Mouse (Mus musculus): Measurements from ENCODE around the gene Znfx1. TPM values are rescaled to one million over a fixed set of nuclear protein-coding genes. Genes with fewer than 3 reads are reported as not detected.

The Znfx1 gene
- polyA plus RNA-seq, 1 experiment from 2014 or later: 4.3 TPM

GRCm38 (mm10) chr2:167007001-167007491, 55.8 kb downstream of the Znfx1 start:
- no peak overlapping the region for H3K4me3 ChIP-seq (ENCODE audit: low read depth, low read length)
- no peak for TF ChIP-seq EP300 (optimal IDR thresholded peaks at IDR 0.05)
- no peak for TF ChIP-seq CTCF (IDR thresholded peaks at IDR 0.05; ENCODE audit: low read depth)
- DNase-seq (ENCODE audit: low spot score): no peak
- no peak for ATAC-seq (ENCODE audit: low FRiP score, low TSS enrichment)
- no peaks in the 10 kb centered on the region for H3K4me1 ChIP-seq (replicated peaks; ENCODE audit: control insufficient read depth, insufficient read depth)
- H3K9ac ChIP-seq (ENCODE audit: low read length): no peak overlapping the region
- H3K27me3 ChIP-seq (ENCODE audit: control insufficient read depth, insufficient read depth, low read length): no peaks in the 10 kb centered on the region
- WGBS: 65% methylated on average over 13 of the region's 13 CpGs
- H3K36me3 ChIP-seq (ENCODE audit: control insufficient read depth, insufficient read depth, low read length): no peaks in the 10 kb centered on the region
- no peak overlapping the region for H3K27ac ChIP-seq (replicated peaks)
- H3K4me2 ChIP-seq (replicated peaks; ENCODE audit: low read depth): no peak overlapping the region
- no peaks in the 10 kb centered on the region for H3K9me3 ChIP-seq (ENCODE audit: control insufficient read depth, low read length)

DNA sequence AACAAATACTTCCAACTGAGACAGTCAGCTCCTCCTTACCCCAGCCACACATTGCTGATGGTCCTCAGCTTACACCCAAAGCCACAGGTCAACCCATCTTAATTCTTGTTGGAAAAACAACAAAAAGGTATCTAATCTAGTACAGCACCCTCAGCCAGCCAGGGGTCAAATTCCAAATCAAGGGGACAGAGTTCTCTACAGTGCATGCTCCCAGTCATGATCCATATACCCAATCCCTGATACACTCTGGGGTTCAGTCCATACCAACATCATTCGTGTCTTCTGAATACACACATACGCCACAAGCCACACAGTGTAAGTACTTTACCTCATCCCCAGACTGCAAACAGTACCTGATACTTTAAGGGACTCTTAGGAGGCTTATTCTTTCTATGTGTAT, 56.5 kb downstream of the Znfx1 start:
- WGBS: 89% methylated on average over 2 of the region's 2 CpGs
- no peak for TF ChIP-seq EP300 (optimal IDR thresholded peaks at IDR 0.05)
- no peak for TF ChIP-seq CTCF (IDR thresholded peaks at IDR 0.05; ENCODE audit: low read depth)
- no peak for DNase-seq (ENCODE audit: low spot score)
- ATAC-seq (ENCODE audit: low FRiP score, low TSS enrichment): no peak
- no peaks in the 10 kb centered on the region for H3K4me1 ChIP-seq (replicated peaks; ENCODE audit: control insufficient read depth, insufficient read depth)
- no peaks in the 10 kb centered on the region for H3K27me3 ChIP-seq (ENCODE audit: control insufficient read depth, insufficient read depth, low read length)
- no peaks in the 10 kb centered on the region for H3K9me3 ChIP-seq (ENCODE audit: control insufficient read depth, low read length)
- no peak overlapping the region for H3K4me3 ChIP-seq (ENCODE audit: low read depth, low read length)
- no peak overlapping the region for H3K27ac ChIP-seq (replicated peaks)
- H3K4me2 ChIP-seq (replicated peaks; ENCODE audit: low read depth): no peak overlapping the region
- H3K9ac ChIP-seq (ENCODE audit: low read length): no peak overlapping the region; the same call in 1 of the 2 replicates
- no peaks in the 10 kb centered on the region for H3K36me3 ChIP-seq (ENCODE audit: control insufficient read depth, insufficient read depth, low read length)

DNA sequence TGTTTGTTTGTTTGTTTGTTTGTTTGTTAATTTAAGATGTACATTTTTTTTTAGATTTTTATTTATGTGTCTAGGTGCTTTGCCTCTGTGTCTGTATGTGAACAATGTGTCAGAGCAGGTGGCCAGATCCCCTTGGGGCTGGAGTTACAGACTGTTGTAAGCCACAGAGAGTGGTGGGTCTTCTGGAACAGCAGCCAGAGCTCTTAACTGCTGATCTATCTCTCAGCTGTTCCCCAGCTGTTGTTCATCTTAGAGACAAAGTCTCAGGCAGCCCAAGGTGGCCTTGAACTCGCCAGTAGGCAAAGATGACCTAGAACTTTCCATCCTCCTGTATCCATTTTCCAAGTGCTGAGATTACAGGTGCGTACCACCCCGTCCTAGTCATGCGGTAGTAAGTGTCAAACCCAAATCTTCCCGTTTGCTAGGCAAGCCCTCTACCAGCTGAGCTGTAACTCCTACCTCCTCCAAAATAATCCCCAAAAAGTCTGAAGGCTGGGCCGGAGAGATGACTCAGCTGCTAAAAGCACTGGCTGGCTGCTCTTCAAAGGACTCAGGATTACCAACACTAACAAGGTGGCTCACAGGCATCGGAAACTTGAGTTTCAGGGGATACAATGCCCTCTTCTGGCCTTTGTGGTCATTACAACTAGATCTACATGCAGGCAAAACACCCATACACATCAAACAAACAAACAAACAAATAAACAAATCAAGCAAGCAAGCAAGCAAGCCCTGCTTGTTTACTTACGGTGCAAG, 58.5 kb downstream of the Znfx1 start:
- H3K27me3 ChIP-seq (ENCODE audit: control insufficient read depth, insufficient read depth, low read length): no peaks in the 10 kb centered on the region
- peak; percentile 86 for TF ChIP-seq CTCF (IDR thresholded peaks at IDR 0.05; ENCODE audit: low read depth)
- TF ChIP-seq EP300 (optimal IDR thresholded peaks at IDR 0.05): no peak
- ATAC-seq (ENCODE audit: low FRiP score, low TSS enrichment) (peak; percentile 67), DNase-seq (ENCODE audit: low spot score) (peak; percentile 63)
- 37% methylated on average over 8 of the region's 8 CpGs for WGBS
- no peak overlapping the region for H3K4me3 ChIP-seq (ENCODE audit: low read depth, low read length)
- no peak overlapping the region for H3K9ac ChIP-seq (ENCODE audit: low read length)
- H3K4me2 ChIP-seq (replicated peaks; ENCODE audit: low read depth): no peak overlapping the region
- no peaks in the 10 kb centered on the region for H3K4me1 ChIP-seq (replicated peaks; ENCODE audit: control insufficient read depth, insufficient read depth)
- H3K27ac ChIP-seq (replicated peaks): no peak overlapping the region
- H3K9me3 ChIP-seq (ENCODE audit: control insufficient read depth, low read length): no peaks in the 10 kb centered on the region
- no peaks in the 10 kb centered on the region for H3K36me3 ChIP-seq (ENCODE audit: control insufficient read depth, insufficient read depth, low read length)

- Histone ChIP-seq H3K27ac (replicated peaks) (no peak overlapping the region), H3K4me3 (ENCODE audit: low read depth, low read length) (no peak overlapping the region), H3K27me3 (ENCODE audit: control insufficient read depth, insufficient read depth, low read length) (no peaks in the 10 kb centered on the region), H3K4me1 (replicated peaks; ENCODE audit: control insufficient read depth, insufficient read depth) (no peaks in the 10 kb centered on the region), H3K9me3 (ENCODE audit: control insufficient read depth, low read length) (no peaks in the 10 kb centered on the region), H3K9ac (ENCODE audit: low read length) (no peak overlapping the region), H3K36me3 (ENCODE audit: control insufficient read depth, insufficient read depth, low read length) (no peaks in the 10 kb centered on the region), H3K4me2 (replicated peaks; ENCODE audit: low read depth) (no peak overlapping the region)
- ATAC-seq (ENCODE audit: low FRiP score, low TSS enrichment) (no peak), DNase-seq (ENCODE audit: low spot score) (no peak)
- WGBS: 70% methylated on average over 9 of the region's 9 CpGs
- TF ChIP-seq EP300 (optimal IDR thresholded peaks at IDR 0.05) (no peak), CTCF (IDR thresholded peaks at IDR 0.05; ENCODE audit: low read depth) (no peak)
Observed at GRCm38 (mm10) chr2:167001486-167001885, 61.3 kb downstream of the Znfx1 start.

DNA sequence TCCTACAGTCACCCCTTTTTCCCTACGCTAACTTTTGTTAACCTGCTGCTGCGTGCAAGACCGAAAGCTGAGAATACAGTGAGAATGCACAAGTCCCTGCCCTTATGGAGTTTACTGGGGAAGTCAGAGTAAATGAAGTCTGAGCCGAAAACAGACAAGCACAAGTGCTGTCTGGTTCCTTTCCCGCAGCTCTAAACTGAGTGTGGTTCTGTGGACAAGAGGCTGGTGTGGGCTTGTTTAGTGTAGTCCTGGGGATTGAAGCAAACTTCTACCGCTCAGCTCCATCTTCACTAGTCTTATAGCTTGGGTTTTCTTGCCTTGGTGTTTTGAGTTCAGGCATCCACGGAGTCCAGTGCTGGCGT, 66.3 kb downstream of the Znfx1 start:
- no peak for DNase-seq (ENCODE audit: low spot score)
- no peaks in the 10 kb centered on the region for H3K36me3 ChIP-seq (ENCODE audit: control insufficient read depth, insufficient read depth, low read length)
- H3K4me1 ChIP-seq (replicated peaks; ENCODE audit: control insufficient read depth, insufficient read depth): peaks cover 7% of the 10 kb centered on the region; the same call in 1 of the 2 replicates
- peak overlapping the region; percentile 50 for H3K4me2 ChIP-seq (replicated peaks; ENCODE audit: low read depth)
- 32% methylated on average over 8 of the region's 8 CpGs for WGBS
- peak overlapping the region; percentile 98 for H3K4me3 ChIP-seq (ENCODE audit: low read depth, low read length)
- peak overlapping the region; percentile 98 for H3K27ac ChIP-seq (replicated peaks)
- H3K9me3 ChIP-seq (ENCODE audit: control insufficient read depth, low read length): no peaks in the 10 kb centered on the region
- peak overlapping the region; percentile 68 for H3K9ac ChIP-seq (ENCODE audit: low read length)
- ATAC-seq (ENCODE audit: low FRiP score, low TSS enrichment): peak; percentile 10; the same call in 1 of the 2 replicates
- no peaks in the 10 kb centered on the region for H3K27me3 ChIP-seq (ENCODE audit: control insufficient read depth, insufficient read depth, low read length)
- no peak for TF ChIP-seq CTCF (IDR thresholded peaks at IDR 0.05; ENCODE audit: low read depth)
- TF ChIP-seq EP300 (optimal IDR thresholded peaks at IDR 0.05): no peak

Data from stomach, postnatal 0 days (tissue).